Mouse (Mus musculus) forebrain, embryonic 13.5 days (tissue): Measurements from ENCODE around the gene Slfn8. TPM values are rescaled to one million over a fixed set of nuclear protein-coding genes. Genes with fewer than 3 reads are reported as not detected.

Experiments
- ATAC-seq: fragments of 200-750 bp; cut with Nextera tagmentation; 2 replicates; pipeline ENCODE4 v1.8.0; 2017
- H3K27ac ChIP-seq: fragments of 300-500 bp; sonication (generic); 2 replicates; pipeline ENCODE4 v1.5.1; 2015; ENCODE audit warnings: inconsistent platforms, mild to moderate bottlenecking, moderate library complexity
- H3K27me3 ChIP-seq: fragments of 300-500 bp; sonication (generic); 2 replicates; pipeline ENCODE4 v1.6.1; 2015; ENCODE audit warnings: mild to moderate bottlenecking, inconsistent platforms
- H3K36me3 ChIP-seq: fragments of 300-500 bp; sonication (generic); 2 replicates; pipeline ENCODE4 v1.6.1; 2015; ENCODE audit warnings: mild to moderate bottlenecking, inconsistent platforms; ENCODE audit not compliant: poor library complexity, severe bottlenecking
- H3K4me1 ChIP-seq: fragments of 300-500 bp; sonication (generic); 2 replicates; pipeline ENCODE4 v1.6.1; 2015; ENCODE audit warnings: inconsistent platforms
- H3K4me2 ChIP-seq: fragments of 300-500 bp; sonication (generic); 2 replicates; pipeline ENCODE4 v1.6.1; 2015; ENCODE audit warnings: inconsistent platforms, mild to moderate bottlenecking, moderate library complexity
- H3K4me3 ChIP-seq: fragments of 300-500 bp; sonication (generic); 2 replicates; pipeline ENCODE4 v1.5.1; 2015; ENCODE audit warnings: mild to moderate bottlenecking, inconsistent platforms
- H3K9ac ChIP-seq: fragments of 300-500 bp; sonication (generic); 2 replicates; pipeline ENCODE4 v1.6.1; 2015; ENCODE audit warnings: mild to moderate bottlenecking, inconsistent platforms
- H3K9me3 ChIP-seq: fragments of 300-500 bp; sonication (generic); replicated peaks from 2 replicates; pipeline ENCODE4 v1.6.1; 2016; ENCODE audit warnings: inconsistent platforms
- WGBS: fragments of 180-500 bp; shearing (Covaris S2); methylation state at CpG from one replicate; pipeline ENCODE4 v1.1.7; 2015; 5-methylcytosine and 5-hydroxymethylcytosine counted together
- polyA plus RNA-seq: library from polyadenylated mRNA; unstranded; fragments of >200 nt; fragmentation: Nextera tagmentation; extraction: Ambion mirVana; gene quantifications from 2 replicates; pipeline ENCODE4 v1.2.1, GENCODE M21; 2015

Slfn8 gene
- 0.09 and 0.17 TPM in 2 replicates for polyA plus RNA-seq

- Histone ChIP-seq H3K9ac (no peak within 1 kb of the TSS), H3K27ac (no peak within 1 kb of the TSS), H3K4me3 (no peak within 1 kb of the TSS), H3K4me2 (no peak within 1 kb of the TSS), H3K4me1 (no peaks in the 10 kb centered on the region), H3K9me3 (no peaks in the 10 kb centered on the region), H3K36me3 (no peaks in the 10 kb centered on the region), H3K27me3 (no peaks in the 10 kb centered on the region)
- WGBS, result 72% methylated on average over 5 of the region's 5 CpGs
- ATAC-seq, result no peak
Observed at GRCm38 (mm10) chr11:83020621-83021020, at the start of gene Slfn8. Slfn8 (minus strand) TSS chr11:83020810.

- WGBS, result 80% methylated on average over 4 of the region's 4 CpGs
- no peak overlapping the region for H3K9ac ChIP-seq
- no peak overlapping the region for H3K4me2 ChIP-seq
- H3K27me3 ChIP-seq, result no peaks in the 10 kb centered on the region
- peaks cover 8% of the 10 kb centered on the region; the same call in 1 of the 2 replicates for H3K4me1 ChIP-seq
- no peaks in the 10 kb centered on the region for H3K9me3 ChIP-seq
- H3K36me3 ChIP-seq, result no peaks in the 10 kb centered on the region
- no peak overlapping the region for H3K27ac ChIP-seq
- H3K4me3 ChIP-seq, result no peak overlapping the region
- no peak for ATAC-seq
Observed at GRCm38 (mm10) chr11:83067982-83068694, 47.5 kb upstream of the Slfn8 start.

GRCm38 (mm10) chr11:83066640-83067531, 46.3 kb upstream of the Slfn8 start:
- 36% methylated on average over 11 of the region's 11 CpGs for WGBS
- no peaks in the 10 kb centered on the region for H3K36me3 ChIP-seq
- H3K4me2 ChIP-seq, result no peak overlapping the region
- H3K9me3 ChIP-seq, result no peaks in the 10 kb centered on the region
- H3K9ac ChIP-seq, result no peak overlapping the region
- H3K4me1 ChIP-seq, result peaks cover 8% of the 10 kb centered on the region; the same call in 1 of the 2 replicates
- H3K27me3 ChIP-seq, result no peaks in the 10 kb centered on the region
- no peak overlapping the region for H3K4me3 ChIP-seq
- no peak overlapping the region for H3K27ac ChIP-seq
- ATAC-seq, result no peak

GRCm38 (mm10) chr11:83065441-83066344, 45.1 kb upstream of the Slfn8 start:
- ATAC-seq, result no peak
- Histone ChIP-seq H3K36me3 (no peaks in the 10 kb centered on the region), H3K4me3 (no peak overlapping the region), H3K9me3 (no peaks in the 10 kb centered on the region), H3K27ac (no peak overlapping the region), H3K4me2 (no peak overlapping the region), H3K4me1 (peaks cover 8% of the 10 kb centered on the region; the same call in 1 of the 2 replicates), H3K9ac (no peak overlapping the region), H3K27me3 (no peaks in the 10 kb centered on the region)
- 17% methylated on average over 6 of the region's 6 CpGs for WGBS

GRCm38 (mm10) chr11:83064946-83065345, 44.3 kb upstream of the Slfn8 start, which contains the start of gene Slfn2:
Slfn2 (plus strand) TSS chr11:83065112.
- no peak within 1 kb of the TSS for H3K4me3 ChIP-seq
- no peak within 1 kb of the TSS for H3K4me2 ChIP-seq
- WGBS, result 64% methylated on average over 2 of the region's 2 CpGs
- no peak within 1 kb of the TSS for H3K27ac ChIP-seq
- H3K27me3 ChIP-seq, result no peaks in the 10 kb centered on the region
- no peaks in the 10 kb centered on the region for H3K36me3 ChIP-seq
- no peak for ATAC-seq
- no peak within 1 kb of the TSS for H3K9ac ChIP-seq
- peaks cover 8% of the 10 kb centered on the region; the same call in 1 of the 2 replicates for H3K4me1 ChIP-seq
- H3K9me3 ChIP-seq, result no peaks in the 10 kb centered on the region

- H3K27me3 ChIP-seq, result no peaks in the 10 kb centered on the region
- no peak overlapping the region for H3K27ac ChIP-seq
- H3K4me1 ChIP-seq, result peaks cover 8% of the 10 kb centered on the region; the same call in 1 of the 2 replicates
- no peak for ATAC-seq
- WGBS, result 69% methylated on average over 3 of the region's 3 CpGs
- H3K9me3 ChIP-seq, result no peaks in the 10 kb centered on the region
- no peak overlapping the region for H3K4me3 ChIP-seq
- no peaks in the 10 kb centered on the region for H3K36me3 ChIP-seq
- H3K4me2 ChIP-seq, result no peak overlapping the region
- H3K9ac ChIP-seq, result no peak overlapping the region
Observed at GRCm38 (mm10) chr11:83063941-83064349, 43.3 kb upstream of the Slfn8 start.

GRCm38 (mm10) chr11:83063126-83063525, 42.5 kb upstream of the Slfn8 start:
- no peak for ATAC-seq
- no peaks in the 10 kb centered on the region for H3K27me3 ChIP-seq

GRCm38 (mm10) chr11:83061806-83062205, 41.2 kb upstream of the Slfn8 start:
- 90% methylated on average over 7 of the region's 7 CpGs for WGBS
- peaks cover 4% of the 10 kb centered on the region; the same call in 1 of the 2 replicates for H3K4me1 ChIP-seq
- no peaks in the 10 kb centered on the region for H3K36me3 ChIP-seq
- H3K27me3 ChIP-seq, result no peaks in the 10 kb centered on the region
- H3K9me3 ChIP-seq, result no peaks in the 10 kb centered on the region
- no peak overlapping the region for H3K4me3 ChIP-seq
- H3K9ac ChIP-seq, result no peak overlapping the region
- no peak overlapping the region for H3K4me2 ChIP-seq
- no peak overlapping the region for H3K27ac ChIP-seq
- no peak for ATAC-seq

More at GRCm38 (mm10) chr11:83063126-83063525, 42.5 kb upstream of the Slfn8 start:
- no peaks in the 10 kb centered on the region for H3K9me3 ChIP-seq
- no peak overlapping the region for H3K27ac ChIP-seq
- H3K4me1 ChIP-seq, result peaks cover 8% of the 10 kb centered on the region; the same call in 1 of the 2 replicates
- 85% methylated on average over 4 of the region's 4 CpGs for WGBS
- no peak overlapping the region for H3K9ac ChIP-seq
- H3K4me2 ChIP-seq, result no peak overlapping the region
- no peak overlapping the region for H3K4me3 ChIP-seq
- no peaks in the 10 kb centered on the region for H3K36me3 ChIP-seq

- Histone ChIP-seq H3K4me2 (no peak overlapping the region), H3K9me3 (no peaks in the 10 kb centered on the region), H3K36me3 (no peaks in the 10 kb centered on the region), H3K27me3 (no peaks in the 10 kb centered on the region), H3K4me3 (no peak overlapping the region), H3K27ac (no peak overlapping the region), H3K4me1 (no peaks in the 10 kb centered on the region), H3K9ac (no peak overlapping the region)
- no peak for ATAC-seq
- 79% methylated on average over 5 of the region's 5 CpGs for WGBS
Observed at GRCm38 (mm10) chr11:83060412-83061020, 39.9 kb upstream of the Slfn8 start.

GRCm38 (mm10) chr11:83057863-83058262, 37.3 kb upstream of the Slfn8 start:
- no peaks in the 10 kb centered on the region for H3K27me3 ChIP-seq
- H3K27ac ChIP-seq, result no peak overlapping the region
- no peak overlapping the region for H3K9ac ChIP-seq
- H3K4me3 ChIP-seq, result no peak overlapping the region
- 8% methylated on average over 5 of the region's 5 CpGs for WGBS
- H3K4me2 ChIP-seq, result no peak overlapping the region
- H3K36me3 ChIP-seq, result no peaks in the 10 kb centered on the region
- H3K4me1 ChIP-seq, result no peaks in the 10 kb centered on the region
- no peaks in the 10 kb centered on the region for H3K9me3 ChIP-seq
- ATAC-seq, result no peak

- Histone ChIP-seq H3K4me2 (no peak overlapping the region), H3K27ac (no peak overlapping the region), H3K4me3 (no peak overlapping the region), H3K27me3 (no peaks in the 10 kb centered on the region), H3K4me1 (no peaks in the 10 kb centered on the region), H3K9ac (no peak overlapping the region), H3K36me3 (no peaks in the 10 kb centered on the region), H3K9me3 (no peaks in the 10 kb centered on the region)
- ATAC-seq, result no peak
- WGBS, result 87% methylated on average over 3 of the region's 3 CpGs
Observed at GRCm38 (mm10) chr11:83045642-83046041, 25.0 kb upstream of the Slfn8 start.
